Mouse (Mus musculus): ENCODE data around the gene March10.

Gene March10

GRCm38 (mm10) chr11:105313633-105314014, 142.9 kb downstream of the March10 start:
- DNase-seq (ENCODE audit: low spot score in 2 of 2), result no peak

- no peak for DNase-seq (ENCODE audit: low spot score in 2 of 2)
Observed at GRCm38 (mm10) chr11:105312972-105313632, 143.4 kb downstream of the March10 start.

DNA sequence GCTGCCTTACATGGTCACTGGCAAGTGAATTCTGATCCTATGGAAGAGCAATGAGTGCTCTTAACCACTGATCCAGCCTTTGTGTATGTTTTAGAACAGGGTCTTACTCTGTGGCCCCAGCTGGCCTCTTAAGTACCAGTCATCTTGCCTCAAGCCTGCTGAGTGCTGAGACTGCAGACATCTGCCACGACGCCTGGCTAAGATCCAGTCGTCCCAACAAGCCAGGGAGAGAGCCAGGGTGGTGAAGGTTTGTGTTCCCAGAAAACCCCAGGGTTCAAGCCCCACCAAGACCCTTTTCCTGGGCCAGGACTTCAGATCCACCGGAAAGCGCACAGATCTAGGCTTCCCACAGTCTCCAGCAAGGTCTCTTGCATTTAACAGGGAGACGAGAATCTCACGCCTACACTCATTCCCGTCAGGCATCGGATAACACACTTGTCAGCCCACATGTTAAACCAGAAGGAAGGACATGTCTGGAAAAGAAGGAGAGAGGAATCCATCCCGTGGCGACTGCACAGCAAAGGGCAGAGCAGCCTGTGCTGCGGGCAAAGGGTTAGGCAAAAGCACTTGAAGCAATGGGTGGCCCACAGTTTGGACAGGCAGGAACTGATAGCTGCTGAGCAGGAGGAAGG, 144.1 kb downstream of the March10 start:
- DNase-seq (ENCODE audit: low spot score in 2 of 2), result no peak

GRCm38 (mm10) chr11:105311291-105311975, 145.1 kb downstream of the March10 start:
- DNase-seq (ENCODE audit: low spot score in 2 of 2), result no peak
